In genomic region chr5:141379836-141380773, GRCm38 (mm10) we compare ENCODE assay signal across 11 mouse cellular contexts.
A peak's percentile ranks its signal among the peaks of the same experiment; 100 is the strongest.
DNase-seq lines count a peak whose midpoint lies in the region; ATAC-seq and TF ChIP-seq lines count a peak whose summit lies in the region.
"Had no signal": no experiment of that assay in that cellular context is flagged by ENCODE, and none has a peak within 500 bp of the region (broad histone marks: within the 10 kb centered on the region; RNA-seq: fewer than 3 reads in every experiment).

No protein-coding gene starts in this region.

- TF ChIP-seq POLR2A in lung, adult 2 months (IDR thresholded peaks at IDR 0.05; ENCODE audit: borderline replicate concordance, extremely low read depth, low read depth, low read length), result no peak

- in situ Hi-C loops in Patski (cut with MboI; ENCODE audit: low pct_unique_long_range_greater_than_20kb), result loop anchor here (5.0 to 10.0 kb wide), 2 partner anchors 133 to 475 kb away; no protein-coding TSS in a partner anchor

- H3K36me3 ChIP-seq in hindbrain, embryonic 10.5 days, result no peaks in the 10 kb centered on the region
- H3K36me3 ChIP-seq in hindbrain, embryonic 14.5 days (replicated peaks; ENCODE audit: control insufficient read depth, insufficient read depth), result no peaks in the 10 kb centered on the region
- no peaks in the 10 kb centered on the region for H3K36me3 ChIP-seq in forebrain, embryonic 16.5 days (ENCODE audit: control insufficient read depth, insufficient read depth)
- H3K36me3 ChIP-seq: heart, embryonic 15.5 days had no signal

- no peak overlapping the region for H3K4me3 ChIP-seq in hindbrain, embryonic 10.5 days
- no peak overlapping the region for H3K4me3 ChIP-seq in hindbrain, embryonic 14.5 days (replicated peaks; ENCODE audit: low read length)
- H3K4me3 ChIP-seq in forebrain, embryonic 16.5 days (replicated peaks; ENCODE audit: low read length), result no peak overlapping the region
- H3K4me3 ChIP-seq in lung, adult 2 months (replicated peaks; ENCODE audit: extremely low read depth, low read depth, low read length), result no peak overlapping the region
- H3K4me3 ChIP-seq: heart, embryonic 15.5 days had no signal

- DNase-seq in hindbrain, embryonic 10.5 days (ENCODE audit: low spot score), result peak; percentile 40
- DNase-seq in hindbrain, embryonic 14.5 days (ENCODE audit: low spot score), result no peak
- DNase-seq in Patski (ENCODE audit: low read depth, low spot score), result peak; percentile 80
- DNase-seq in kidney, postnatal 10 days, result peak; percentile 26
- no peak for DNase-seq in spleen, postnatal 14 days (ENCODE audit: low spot score in 2 of 2)
- no peak for DNase-seq in left cerebral cortex, postnatal 36 days (ENCODE audit: low spot score in 2 of 2)
- no peak for DNase-seq in lung, adult 2 months
- DNase-seq: lung, postnatal 36 days; thymus, adult 2 months had no signal

- intact Hi-C loops in left cerebral cortex, postnatal 36 days (cut with DNase I), result no loop called here

- peak overlapping the region; percentile 77 for H3K27ac ChIP-seq in hindbrain, embryonic 10.5 days
- H3K27ac ChIP-seq in hindbrain, embryonic 14.5 days, result no peak overlapping the region
- 0 out of 2 replicates have a peak overlapping the region, but pooled peaks have one; percentile 2 for H3K27ac ChIP-seq in forebrain, embryonic 16.5 days (ENCODE audit: low read length)
- H3K27ac ChIP-seq: heart, embryonic 15.5 days had no signal

- H3K4me2 ChIP-seq in hindbrain, embryonic 14.5 days (replicated peaks), result no peak overlapping the region
- no peak overlapping the region for H3K4me2 ChIP-seq in forebrain, embryonic 16.5 days (ENCODE audit: low read length)
- H3K4me2 ChIP-seq: heart, embryonic 15.5 days had no signal

- CTCF ChIA-PET in Patski (lab: Charles Lee), result interaction anchor here (0.8 to 1.3 kb wide), 4 partner anchors 12 to 137 kb away, joined by 3 to 4 read pairs (median 4); no protein-coding TSS in a partner anchor

- POLR2A ChIA-PET in Patski (lab: Charles Lee), result interaction anchor here (0.6 kb wide), 1 partner anchor 49 kb away, joined by 3 read pairs; no protein-coding TSS in a partner anchor

- WGBS in hindbrain, embryonic 10.5 days, result 54% methylated on average over 9 of the region's 9 CpGs
- WGBS in hindbrain, embryonic 14.5 days, result 39% methylated on average over 9 of the region's 9 CpGs
- WGBS in forebrain, embryonic 16.5 days, result 43% methylated on average over 9 of the region's 9 CpGs
- WGBS in lung, adult 2 months, result 70% methylated on average over 9 of the region's 9 CpGs

- H3K4me1 ChIP-seq in hindbrain, embryonic 10.5 days (replicated peaks), result peaks cover 23% of the 10 kb centered on the region
- H3K4me1 ChIP-seq in hindbrain, embryonic 14.5 days (replicated peaks; ENCODE audit: control insufficient read depth, insufficient read depth, low read length), result peaks cover 15% of the 10 kb centered on the region; the same call in 1 of the 2 replicates
- peaks cover 3% of the 10 kb centered on the region for H3K4me1 ChIP-seq in forebrain, embryonic 16.5 days (replicated peaks; ENCODE audit: control insufficient read depth, insufficient read depth, low read length)
- no peaks in the 10 kb centered on the region for H3K4me1 ChIP-seq in lung, adult 2 months (ENCODE audit: control insufficient read depth, insufficient read depth, low read length)

- no peak for TF ChIP-seq CTCF in Patski (IDR thresholded peaks at IDR 0.05)
- no peak for TF ChIP-seq CTCF in lung, adult 2 months (IDR thresholded peaks at IDR 0.05; ENCODE audit: insufficient read depth, low read length)

- H3K27me3 ChIP-seq in hindbrain, embryonic 10.5 days (ENCODE audit: insufficient read depth, poor library complexity, severe bottlenecking), result no peaks in the 10 kb centered on the region
- no peaks in the 10 kb centered on the region for H3K27me3 ChIP-seq in hindbrain, embryonic 14.5 days (ENCODE audit: control insufficient read depth, insufficient read depth, low read length)
- no peaks in the 10 kb centered on the region for H3K27me3 ChIP-seq in Patski
- no peaks in the 10 kb centered on the region for H3K27me3 ChIP-seq in forebrain, embryonic 16.5 days (replicated peaks; ENCODE audit: control insufficient read depth, insufficient read depth, low read length)
- H3K27me3 ChIP-seq: heart, embryonic 15.5 days had no signal

- H3K9ac ChIP-seq in hindbrain, embryonic 14.5 days, result no peak overlapping the region
- no peak overlapping the region for H3K9ac ChIP-seq in forebrain, embryonic 16.5 days (replicated peaks; ENCODE audit: low read depth, low read length)
- H3K9ac ChIP-seq: heart, embryonic 15.5 days had no signal

- ATAC-seq in hindbrain, embryonic 14.5 days (ENCODE audit: low FRiP score), result no peak; the same call in 1 of the 2 replicates
- peak; percentile 65 for ATAC-seq in Patski
- no peak for ATAC-seq in forebrain, embryonic 16.5 days

- H3K9me3 ChIP-seq in hindbrain, embryonic 10.5 days, result no peaks in the 10 kb centered on the region
- no peaks in the 10 kb centered on the region for H3K9me3 ChIP-seq in hindbrain, embryonic 14.5 days (ENCODE audit: control insufficient read depth, low read length)
- no peaks in the 10 kb centered on the region for H3K9me3 ChIP-seq in forebrain, embryonic 16.5 days (ENCODE audit: control insufficient read depth, low read length)
- H3K9me3 ChIP-seq: heart, embryonic 15.5 days had no signal

Comparison
In these comparisons a context has a peak if more than half of its experiments do, and no peak if none do; other contexts are left out.
1. DNase-seq: peak in hindbrain, embryonic 10.5 days (single experiment), Patski (single experiment) and kidney, postnatal 10 days (single experiment); none in hindbrain, embryonic 14.5 days (single experiment), spleen, postnatal 14 days (0 of 2), left cerebral cortex, postnatal 36 days (0 of 2) and lung, adult 2 months (single experiment).